Mouse (Mus musculus) stomach, postnatal 0 days (tissue): ENCODE measurements around the gene A630095N17Rik. TPM values are rescaled to one million over a fixed set of nuclear protein-coding genes. Genes with fewer than 3 reads are reported as not detected.

Experiments
- ATAC-seq: fragments of 200-750 bp; cut with Nextera tagmentation; 2 replicates; pipeline ENCODE4 v1.8.0; 2017; ENCODE audit not compliant: low FRiP score, low TSS enrichment
- DNase-seq: peaks from one replicate; pipeline ENCODE4 v3.0.0-alpha.2; 2016; ENCODE audit warnings: low spot score
- H3K27ac ChIP-seq: fragments of 300-500 bp; sonication (generic); replicated peaks from 2 replicates; pipeline ENCODE4 v1.5.1; 2014; ENCODE audit warnings: mild to moderate bottlenecking, control low read depth
- H3K27me3 ChIP-seq: fragments of 300-500 bp; sonication (generic); 2 replicates; pipeline ENCODE4 v1.6.1; 2014; ENCODE audit warnings: low read length; ENCODE audit not compliant: control insufficient read depth, insufficient read depth
- H3K36me3 ChIP-seq: fragments of 300-500 bp; sonication (generic); 2 replicates; pipeline ENCODE4 v1.6.1; 2014; ENCODE audit warnings: low read length, mixed read lengths; ENCODE audit not compliant: control insufficient read depth, insufficient read depth
- H3K4me1 ChIP-seq: fragments of 300-500 bp; sonication (generic); replicated peaks from 2 replicates; pipeline ENCODE4 v1.6.1; 2014; ENCODE audit warnings: antibody characterized with exemption; ENCODE audit not compliant: control insufficient read depth, insufficient read depth
- H3K4me2 ChIP-seq: fragments of 300-500 bp; sonication (generic); replicated peaks from 2 replicates; pipeline ENCODE4 v1.6.1; 2014; ENCODE audit warnings: low read depth, mild to moderate bottlenecking, control low read depth, moderate library complexity
- H3K4me3 ChIP-seq: fragments of 300-500 bp; sonication (generic); 2 replicates; pipeline ENCODE4 v1.5.1; 2014; ENCODE audit warnings: low read depth, low read length, control low read depth
- H3K9ac ChIP-seq: fragments of 300-500 bp; sonication (generic); 2 replicates; pipeline ENCODE4 v1.6.1; 2014; ENCODE audit warnings: mild to moderate bottlenecking, low read length, control low read depth, mixed read lengths
- H3K9me3 ChIP-seq: fragments of 300-500 bp; sonication (generic); 2 replicates; pipeline ENCODE4 v1.6.1; 2016; ENCODE audit warnings: low read length; ENCODE audit not compliant: control insufficient read depth
- CTCF ChIP-seq: IDR thresholded peaks from 2 replicates; pipeline ENCODE4 v1.5.1; 2016; ENCODE audit warnings: antibody characterized with exemption, low read depth, mild to moderate bottlenecking, moderate library complexity
- EP300 ChIP-seq: optimal IDR thresholded peaks from 2 replicates; pipeline ENCODE3; 2016; ENCODE audit warnings: antibody characterized with exemption
- WGBS: fragments of 180-500 bp; shearing (Covaris S2); extraction: QIAGEN DNeasy Blood & Tissue Kit; methylation state at CpG from one replicate; pipeline ENCODE4 v1.1.7; 2014; 5-methylcytosine and 5-hydroxymethylcytosine counted together
- polyA plus RNA-seq: library from polyadenylated mRNA; unstranded; fragments of >200 nt; fragmentation: Nextera tagmentation; extraction: Ambion mirVana; gene quantifications from 2 replicates; pipeline ENCODE4 v1.2.1, GENCODE M21; 2015

Gene A630095N17Rik
- polyA plus RNA-seq, 1 experiment from 2014 or later: 0.25 TPM

DNA sequence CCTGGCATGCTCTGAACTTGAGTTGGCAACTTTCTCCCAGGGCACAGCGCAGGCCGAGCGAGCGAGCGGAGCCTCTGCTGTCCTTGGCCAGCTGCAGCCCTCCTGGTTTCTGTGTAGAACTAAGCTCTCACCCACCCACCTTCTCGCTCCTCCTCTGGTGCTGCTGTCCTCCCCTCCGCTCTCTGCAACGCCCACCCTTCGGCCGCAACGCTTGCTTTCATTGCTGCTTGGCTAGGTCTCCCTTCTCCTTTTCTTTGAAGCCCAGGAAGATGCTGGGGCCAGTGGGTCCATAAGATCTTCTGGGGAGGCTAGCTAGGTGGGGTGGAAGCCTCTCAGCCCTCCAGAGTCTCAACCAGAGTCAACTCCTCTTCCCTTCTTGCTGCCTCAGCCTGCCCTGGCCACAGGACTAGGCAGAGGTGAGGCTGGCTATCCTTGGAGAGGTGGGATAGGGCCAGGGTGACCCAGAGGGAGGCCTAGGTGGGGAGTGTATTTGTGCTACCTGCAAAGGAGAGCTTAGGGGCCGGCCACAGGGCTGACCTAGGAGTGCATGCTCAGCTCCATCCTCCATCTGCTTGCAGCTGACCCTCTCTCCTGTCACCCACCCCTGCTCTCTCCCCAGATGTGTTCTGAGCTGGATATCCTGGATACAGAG lies 12.4 kb upstream of the A630095N17Rik start:
- ATAC-seq (no peak), DNase-seq (no peak)
- TF ChIP-seq CTCF: no peak
- no peak for TF ChIP-seq EP300

GRCm38 (mm10) chr1:75243411-75243810 lies 11.5 kb upstream of the A630095N17Rik start:
- Histone ChIP-seq H3K4me3 (no peak overlapping the region), H3K27ac (no peak overlapping the region), H3K4me1 (peaks cover 6% of the 10 kb centered on the region; the same call in 1 of the 2 replicates), H3K4me2 (no peak overlapping the region), H3K9ac (no peak overlapping the region), H3K27me3 (no peaks in the 10 kb centered on the region), H3K36me3 (peaks cover 16% of the 10 kb centered on the region; the same call in 1 of the 2 replicates), H3K9me3 (no peaks in the 10 kb centered on the region)
- TF ChIP-seq EP300 (no peak), CTCF (no peak)
- ATAC-seq: no peak
- DNase-seq: no peak
- 87% methylated on average over 14 of the region's 14 CpGs for WGBS

More for the DNA sequence above, 12.4 kb upstream of the A630095N17Rik start:
- 94% methylated on average over 12 of the region's 12 CpGs for WGBS
- Histone ChIP-seq H3K9ac (no peak overlapping the region), H3K4me3 (no peak overlapping the region), H3K4me1 (peaks cover 6% of the 10 kb centered on the region; the same call in 1 of the 2 replicates), H3K36me3 (peaks cover 16% of the 10 kb centered on the region; the same call in 1 of the 2 replicates), H3K27ac (no peak overlapping the region), H3K4me2 (no peak overlapping the region), H3K9me3 (no peaks in the 10 kb centered on the region), H3K27me3 (no peaks in the 10 kb centered on the region)

- Histone ChIP-seq H3K9me3 (no peaks in the 10 kb centered on the region), H3K36me3 (peaks cover 16% of the 10 kb centered on the region; the same call in 1 of the 2 replicates), H3K27ac (no peak overlapping the region), H3K4me2 (no peak overlapping the region), H3K9ac (no peak overlapping the region), H3K27me3 (no peaks in the 10 kb centered on the region), H3K4me3 (no peak overlapping the region), H3K4me1 (no peaks in the 10 kb centered on the region)
- ATAC-seq (no peak), DNase-seq (no peak)
- WGBS: 83% methylated on average over 10 of the region's 10 CpGs
- no peak for TF ChIP-seq EP300
- no peak for TF ChIP-seq CTCF
These were observed 7.7 kb upstream of the A630095N17Rik start for GRCm38 (mm10) chr1:75239591-75239990.

GRCm38 (mm10) chr1:75236117-75237050 lies 4.5 kb upstream of the A630095N17Rik start, which contains the start of gene Dnajb2:
Gene Dnajb2 (plus strand): TSS chr1:75236406.
- ATAC-seq: peak; percentile 96

DNA sequence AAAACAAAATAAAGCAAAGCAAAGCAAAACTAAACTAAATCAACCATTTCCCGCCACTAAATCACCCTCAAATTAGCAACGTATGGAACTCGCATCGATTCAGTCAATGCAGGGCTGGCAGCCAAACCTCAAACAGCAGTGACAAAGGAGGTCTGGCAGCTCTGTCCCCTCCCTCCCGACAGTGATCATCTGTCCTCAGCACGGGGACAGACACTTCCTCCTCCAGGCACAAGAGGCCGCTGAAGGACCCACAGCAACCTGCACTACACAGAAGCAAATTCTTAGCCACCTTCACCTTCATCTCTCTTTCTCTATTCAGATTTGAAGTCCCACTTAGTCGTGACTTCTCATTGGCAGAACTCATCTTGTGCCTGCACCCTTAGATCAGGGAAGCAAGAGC lies 2.7 kb upstream of the A630095N17Rik start:
- H3K27ac ChIP-seq: no peak overlapping the region
- no peak overlapping the region; the same call in 1 of the 2 replicates for H3K4me3 ChIP-seq
- peak; percentile 74 for DNase-seq
- H3K27me3 ChIP-seq: no peaks in the 10 kb centered on the region
- no peak overlapping the region for H3K4me2 ChIP-seq
- no peak overlapping the region for H3K9ac ChIP-seq
- no peaks in the 10 kb centered on the region for H3K9me3 ChIP-seq
- 2% methylated on average over 8 of the region's 8 CpGs for WGBS
- H3K36me3 ChIP-seq: 0 out of 2 replicates have a peak, but pooled peaks cover 2% of the 10 kb centered on the region
- no peaks in the 10 kb centered on the region for H3K4me1 ChIP-seq
- ATAC-seq: peak; percentile 27; the same call in 1 of the 2 replicates
- TF ChIP-seq EP300 (no peak), CTCF (peak; percentile 81)

More at GRCm38 (mm10) chr1:75236117-75237050, 4.5 kb upstream of the A630095N17Rik start, which contains the start of gene Dnajb2:
- H3K9me3 ChIP-seq: no peaks in the 10 kb centered on the region
- H3K27me3 ChIP-seq: no peaks in the 10 kb centered on the region
- DNase-seq: peak; percentile 94
- no peak for TF ChIP-seq CTCF
- no peak for TF ChIP-seq EP300
- H3K27ac ChIP-seq: peak within 1 kb of the TSS; percentile 91
- H3K4me3 ChIP-seq: peak within 1 kb of the TSS; percentile 70
- under 1% methylated on average over 56 of the region's 64 CpGs for WGBS
- peaks cover 6% of the 10 kb centered on the region; the same call in 1 of the 2 replicates for H3K36me3 ChIP-seq
- H3K9ac ChIP-seq: peak within 1 kb of the TSS; percentile 72
- peak within 1 kb of the TSS; percentile 91 for H3K4me2 ChIP-seq
- H3K4me1 ChIP-seq: no peaks in the 10 kb centered on the region
